Mouse (Mus musculus) gastrocnemius, adult 8-10 months (tissue): ENCODE data around the gene Nr2f2. TPM values are rescaled to one million over a fixed set of nuclear protein-coding genes. Genes with fewer than 3 reads are reported as not detected.
A peak's percentile ranks its signal among the peaks of the same experiment; 100 is the strongest.

Experiments
- DNase-seq, 2 experiments: peaks; one replicate each; pipeline ENCODE4 v3.0.0; 2022; ENCODE audit warnings: low spot score in 2 of 2
- total RNA-seq, 4 experiments: library from RNA; stranded (reverse); gene quantifications; 2 replicates each; pipeline ENCODE4 v1.2.4; 2022

Nr2f2 gene
- 10 to 100 TPM; 18.0 to 21.0 (median 20.2) TPM for total RNA-seq

GRCm38 (mm10) chr7:70365941-70366807 lies at the start of gene Nr2f2:
TSS of gene Nr2f2 (minus strand) at chr7:70366735.
- no peak for DNase-seq

- DNase-seq: no peak
Observed at GRCm38 (mm10) chr7:70414461-70414860, 47.9 kb upstream of the Nr2f2 start.

DNA sequence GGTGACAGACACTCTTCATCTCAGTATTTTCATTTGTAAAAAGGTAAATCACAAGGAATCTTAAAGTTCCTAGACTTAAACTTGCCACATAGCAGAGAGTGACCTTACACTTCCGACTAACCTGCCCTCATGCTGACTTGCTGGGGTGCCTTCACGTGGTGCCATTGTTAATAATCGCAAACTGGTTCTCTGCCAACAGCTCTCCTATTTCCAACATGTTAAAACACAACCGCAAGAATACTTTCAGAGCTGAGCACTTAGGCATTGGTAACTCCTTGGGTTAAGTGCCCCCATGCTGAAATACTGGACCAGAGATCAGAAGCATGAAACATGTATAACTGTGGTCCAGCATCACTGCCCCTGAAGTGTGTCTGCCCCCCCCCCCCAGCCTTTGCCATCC lies 47.1 kb upstream of the Nr2f2 start:
- no peak for DNase-seq

- no peak for DNase-seq
Observed at GRCm38 (mm10) chr7:70412900-70413299, 46.4 kb upstream of the Nr2f2 start.

- no peak for DNase-seq
Observed at GRCm38 (mm10) chr7:70410350-70410749, 43.8 kb upstream of the Nr2f2 start.

- peak; percentile 8 to 29 for DNase-seq
Observed at GRCm38 (mm10) chr7:70409890-70410289, 43.4 kb upstream of the Nr2f2 start.

DNA sequence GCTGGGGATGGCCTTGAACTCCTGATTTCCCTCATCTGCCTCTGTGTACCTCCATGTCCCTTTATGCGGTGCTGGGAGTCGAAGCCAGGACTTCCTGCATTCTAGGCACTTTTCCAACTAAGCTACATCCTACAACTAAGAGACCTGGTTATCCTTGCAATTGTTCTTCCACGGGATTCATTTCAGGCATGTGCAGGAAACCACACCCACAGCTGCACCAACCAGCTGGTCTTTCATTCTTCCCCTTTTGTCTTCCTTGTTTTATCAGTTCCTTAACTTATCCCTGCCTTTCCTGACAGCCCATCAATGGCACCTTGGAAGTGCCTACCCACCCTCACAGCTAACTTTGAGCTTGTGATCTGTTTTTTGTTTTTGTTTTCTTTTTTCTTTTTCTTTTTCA lies 42.3 kb upstream of the Nr2f2 start:
- DNase-seq: no peak

- DNase-seq: no peak
Observed at GRCm38 (mm10) chr7:70407123-70407522, 40.6 kb upstream of the Nr2f2 start.

GRCm38 (mm10) chr7:70406527-70406926 lies 40.0 kb upstream of the Nr2f2 start:
- DNase-seq: no peak

DNA sequence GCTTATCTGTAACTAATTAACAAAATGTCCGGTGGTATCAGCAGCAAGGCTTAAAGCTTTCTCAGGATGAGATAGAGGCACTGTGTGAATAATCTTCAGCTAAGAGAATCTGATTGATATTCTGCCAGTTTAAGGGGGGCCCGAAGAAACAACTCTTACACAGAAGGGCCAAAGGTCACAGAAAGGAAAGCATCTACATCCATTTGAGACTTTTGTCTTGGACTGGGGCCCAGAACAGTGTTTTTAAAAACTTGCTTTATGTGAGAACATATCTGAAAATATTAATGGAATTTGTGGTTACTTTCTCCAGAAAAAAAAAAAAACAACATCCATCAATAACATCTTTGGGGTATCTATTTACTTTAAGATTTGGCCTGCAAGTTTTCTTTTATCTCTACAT lies 38.9 kb upstream of the Nr2f2 start:
- DNase-seq: no peak

DNA sequence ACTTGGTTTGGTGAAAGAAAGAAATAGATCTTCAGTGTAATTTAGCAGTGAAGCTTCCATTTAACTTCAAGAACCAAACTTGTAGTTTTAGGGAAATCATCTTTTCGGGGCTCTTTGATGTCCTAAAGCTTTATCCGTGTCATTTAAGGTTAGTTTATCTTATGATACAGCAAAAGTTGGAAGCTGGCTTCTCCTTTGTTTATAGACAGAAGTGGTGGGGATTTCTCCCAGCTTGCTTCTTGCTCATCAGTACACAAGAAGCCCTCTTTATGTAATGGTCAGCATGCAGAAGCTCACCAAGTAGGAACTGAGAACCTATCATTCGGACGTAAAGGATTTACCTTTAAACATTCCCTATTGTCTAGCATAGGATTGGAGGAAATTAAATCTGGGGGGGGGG lies 16.3 kb upstream of the Nr2f2 start:
- DNase-seq: no peak

- DNase-seq: no peak
Observed at GRCm38 (mm10) chr7:70381409-70382244, 15.1 kb upstream of the Nr2f2 start.

DNA sequence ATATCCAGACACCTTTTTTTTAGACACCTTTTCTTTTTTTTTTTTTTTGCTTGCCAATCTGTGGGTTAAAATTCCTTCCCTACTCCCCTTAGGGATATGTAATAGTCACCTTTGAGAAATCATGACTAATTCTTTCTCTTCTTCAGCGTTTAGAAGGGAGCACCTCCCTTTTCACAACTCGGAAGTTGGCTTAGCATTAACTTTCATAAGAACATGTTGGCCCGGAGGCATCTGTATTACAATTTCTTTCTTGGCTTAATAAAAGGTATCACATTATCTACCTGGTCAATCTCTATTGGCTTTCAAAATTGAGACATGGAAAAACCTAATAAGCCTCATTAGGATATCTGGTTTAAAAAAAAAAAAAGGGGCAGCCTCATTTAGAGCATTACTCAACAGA lies 14.4 kb upstream of the Nr2f2 start:
- DNase-seq: no peak

- DNase-seq: no peak
Observed at GRCm38 (mm10) chr7:70380246-70380645, 13.7 kb upstream of the Nr2f2 start.

- DNase-seq: no peak
Observed at GRCm38 (mm10) chr7:70370552-70371262, 4.2 kb upstream of the Nr2f2 start.

DNA sequence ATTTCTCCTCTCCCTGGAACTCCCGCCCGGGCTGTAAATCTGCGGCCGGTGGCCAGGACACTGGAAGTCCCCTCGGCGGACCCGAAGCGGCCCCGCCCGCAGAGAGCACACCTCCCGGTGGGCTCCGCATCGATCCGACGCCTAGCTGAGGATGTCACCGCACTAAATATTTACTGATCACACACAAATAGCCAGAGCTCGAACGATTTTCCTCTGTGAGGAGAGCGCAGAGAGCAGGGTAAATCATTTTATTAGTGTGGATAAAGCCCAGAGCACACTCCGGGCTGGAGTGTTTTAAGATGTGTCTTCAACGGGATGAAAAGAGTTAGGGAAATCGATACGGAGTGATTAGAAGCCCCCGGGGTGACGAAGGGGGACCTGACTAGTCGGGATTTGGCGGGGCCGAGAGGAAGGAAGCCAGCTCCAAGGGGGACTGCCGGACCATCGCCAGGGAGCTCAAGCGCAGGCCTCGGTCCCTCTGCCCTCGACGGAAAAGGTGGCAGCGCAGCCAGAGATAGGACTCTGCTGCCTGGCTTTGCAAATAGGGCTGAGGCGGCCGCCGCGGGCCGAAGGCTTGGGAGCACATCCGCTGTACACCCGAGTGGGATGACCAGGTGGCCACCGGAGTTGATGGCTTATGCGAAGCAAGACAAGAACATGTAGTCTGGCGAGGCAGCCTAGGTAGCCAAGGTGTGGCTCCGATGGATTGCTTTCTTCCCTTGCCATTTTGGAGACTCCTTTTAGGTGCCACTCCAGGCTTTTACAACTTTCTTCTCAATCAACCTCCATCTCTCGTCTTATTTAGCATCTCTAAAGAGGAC lies 3.4 kb upstream of the Nr2f2 start:
- DNase-seq: no peak

DNA sequence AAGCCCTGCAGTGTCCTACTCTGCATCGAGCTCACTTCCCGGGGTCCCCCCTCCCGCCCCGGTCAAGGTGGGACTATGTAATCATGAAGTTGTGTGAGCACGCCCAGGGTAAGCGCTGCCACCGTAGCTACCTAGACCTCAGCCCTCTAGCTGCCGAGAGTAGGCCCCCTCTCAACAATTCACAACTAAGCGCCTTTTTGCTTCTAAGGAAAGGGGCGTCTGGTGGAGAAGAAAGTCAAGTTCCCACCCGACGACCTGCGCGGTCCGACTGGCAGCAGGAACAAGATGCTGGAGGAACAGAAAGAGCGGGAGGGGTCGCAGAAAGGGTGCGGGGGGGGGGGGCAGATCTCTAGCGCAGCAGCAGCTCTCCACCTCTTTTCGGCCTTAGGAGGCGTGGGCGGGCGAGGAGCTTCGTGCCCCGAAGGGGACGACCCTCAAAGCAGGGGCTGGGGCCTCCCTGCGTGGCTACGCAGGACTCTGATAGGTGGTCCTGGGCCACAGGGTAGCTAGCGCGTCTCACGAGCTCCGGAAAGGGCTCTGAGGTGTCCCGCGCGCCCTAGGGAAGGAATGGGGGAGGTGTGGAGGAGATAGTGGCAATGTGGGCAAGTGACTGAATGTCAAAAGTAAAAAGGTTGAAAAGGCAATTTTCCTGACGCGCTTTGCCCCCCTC lies 2.7 kb upstream of the Nr2f2 start:
- no peak for DNase-seq

DNA sequence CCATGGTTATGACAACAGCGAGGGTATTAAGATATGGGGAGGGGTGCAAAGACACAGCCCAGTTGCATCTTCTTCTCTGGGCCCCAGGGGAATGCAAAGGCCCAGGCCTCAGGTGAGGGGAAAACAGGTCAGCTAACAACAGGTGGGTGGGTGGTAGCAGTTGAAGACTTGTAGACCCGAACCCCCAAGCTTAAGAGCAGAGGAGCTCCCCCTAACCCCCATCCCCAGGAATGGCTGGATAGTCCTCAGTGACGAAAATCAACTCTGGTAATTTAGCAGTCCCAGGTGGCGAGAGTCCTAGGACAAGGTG lies 2.2 kb upstream of the Nr2f2 start:
- no peak for DNase-seq

GRCm38 (mm10) chr7:70368268-70368655 lies 1.7 kb upstream of the Nr2f2 start:
- DNase-seq: no peak

GRCm38 (mm10) chr7:70367591-70368267 lies 1.2 kb upstream of the Nr2f2 start:
- DNase-seq: no peak
